Mouse (Mus musculus): ENCODE measurements around the gene Tm6sf1.

DNA sequence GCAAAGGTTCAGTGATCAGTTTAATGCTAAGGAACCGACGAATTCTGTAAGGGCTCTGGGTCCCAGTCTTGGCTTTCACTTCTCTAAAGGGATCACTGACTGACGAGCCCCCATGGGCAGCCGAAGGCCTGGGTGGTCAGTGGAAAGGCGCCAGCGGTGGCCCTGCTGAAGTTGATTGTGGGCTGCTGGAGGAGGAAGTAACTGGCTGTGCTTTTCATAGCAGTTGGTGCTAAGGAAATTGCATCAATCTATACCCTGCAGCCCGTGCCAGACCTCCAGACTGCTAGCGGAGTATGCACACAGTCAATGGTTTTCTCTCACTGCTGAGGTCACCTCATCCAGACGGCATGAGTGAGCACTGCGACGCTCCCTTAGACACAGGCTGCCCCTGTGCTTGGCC is 1.3 kb downstream of the Tm6sf1 start:
- TF ChIP-seq CTCF (IDR thresholded peaks at IDR 0.05; ENCODE audit: extremely low read depth, insufficient read depth, insufficient read length, insufficient replicate concordance): no peak
- TF ChIP-seq POLR2A (IDR thresholded peaks at IDR 0.05; ENCODE audit: low read depth, low read length): peak; percentile 34; the same call in 1 of the 2 replicates
